Mouse (Mus musculus): ENCODE results near the gene Sirt7. TPM values are rescaled to one million over a fixed set of nuclear protein-coding genes. Genes with fewer than 3 reads are reported as not detected.

Gene Sirt7
- total and polyA plus RNA-seq, 3 experiments = 72.3 to 78.2 TPM; not detected in 1

DNA sequence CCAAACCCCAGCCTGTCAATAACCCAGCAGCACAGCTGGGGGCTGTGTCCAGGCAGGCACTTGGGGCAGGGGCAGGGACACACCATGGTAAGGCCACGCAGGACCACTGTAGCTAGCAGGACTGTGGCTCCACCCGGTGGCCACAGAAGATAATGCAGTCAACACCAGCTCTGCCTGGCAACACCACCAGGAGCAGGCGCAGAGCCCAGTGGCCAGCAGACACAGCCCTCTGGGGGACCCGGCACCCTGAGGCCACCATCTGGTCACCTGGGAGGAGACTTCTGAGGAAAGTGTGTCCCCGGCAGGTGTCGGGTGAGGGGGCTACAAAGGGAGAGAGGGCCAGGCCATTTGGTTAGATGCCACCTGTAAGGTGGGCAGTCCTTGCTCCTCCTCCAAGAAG, 12.3 kb downstream of the Sirt7 start (continued):
- TF ChIP-seq MEF2A (IDR thresholded peaks at IDR 0.05; ENCODE audit: extremely low read depth, insufficient replicate concordance, low read depth, low read length, poor library complexity, severe bottlenecking) (no peak), MAZ (IDR thresholded peaks at IDR 0.05; ENCODE audit: low read depth, low read length) (no peak), ZMIZ1 (IDR thresholded peaks at IDR 0.05; ENCODE audit: low read depth, low read length) (peak; percentile 30; the same call in 1 of the 2 replicates), SIN3A (IDR thresholded peaks at IDR 0.05; ENCODE audit: low read length) (0 out of 2 replicates have a peak, but pooled peaks have one; percentile 38), MYB (IDR thresholded peaks at IDR 0.05; ENCODE audit: low read depth, low read length) (no peak), SMC3 (IDR thresholded peaks at IDR 0.05; ENCODE audit: low read depth, low read length) (peak; percentile 90), MAX (IDR thresholded peaks at IDR 0.05; ENCODE audit: low read length) (no peak)

GRCm38 (mm10) chr11:120610477-120611046, 14.5 kb downstream of the Sirt7 start:
- H3K9ac ChIP-seq (ENCODE audit: control insufficient read depth, low read depth, low read length, poor library complexity, severe bottlenecking) = no peak overlapping the region
- peaks cover 0 to 1% of the 10 kb centered on the region in 2 experiments; a peak in 2 of 4 replicates for H3K36me3 ChIP-seq (ENCODE audit: control insufficient read depth in 1 of 2, insufficient read depth in 2 of 2, low read length in 2 of 2)
- no peak overlapping the region for H3K4me3 ChIP-seq (ENCODE audit: control insufficient read depth in 1 of 2, insufficient read depth in 1 of 2, low read depth in 2 of 2, low read length in 2 of 2)
- H3K4me1 ChIP-seq (ENCODE audit: control insufficient read depth in 1 of 2, insufficient read depth in 2 of 2, low read length in 2 of 2) = no peaks in the 10 kb centered on the region
- no peaks in the 10 kb centered on the region for H3K9me3 ChIP-seq (replicated peaks; ENCODE audit: insufficient read depth, low read length)
- peaks cover 5% of the 10 kb centered on the region; the same call in 1 of the 2 replicates for H3K79me2 ChIP-seq (ENCODE audit: control insufficient read depth, insufficient read depth, low read length, poor library complexity)
- H3K27ac ChIP-seq (ENCODE audit: control insufficient read depth, low read depth, low read length) = no peak overlapping the region
- DNase-seq (ENCODE audit: low read depth, low spot score) = no peak
- TF ChIP-seq TAL1 (IDR thresholded peaks at IDR 0.05; ENCODE audit: low read length) (no peak), KAT2A (conservative IDR thresholded peaks at IDR 0.05; ENCODE audit: low read depth, low read length) (no peak), SMC3 (IDR thresholded peaks at IDR 0.05; ENCODE audit: low read depth, low read length) (no peak), MAX (IDR thresholded peaks at IDR 0.05; ENCODE audit: low read length) (no peak), USF1 (IDR thresholded peaks at IDR 0.05; ENCODE audit: low read depth, low read length) (no peak), ZKSCAN1 (IDR thresholded peaks at IDR 0.05; ENCODE audit: low read depth, low read length) (no peak), MXI1 (IDR thresholded peaks at IDR 0.05; ENCODE audit: low read depth, low read length) (no peak), EP300 (IDR thresholded peaks at IDR 0.05; ENCODE audit: low read depth in 1 of 2, low read length in 2 of 2) (no peak), ZC3H11A (IDR thresholded peaks at IDR 0.05; ENCODE audit: low read depth, low read length) (no peak), BHLHE40 (IDR thresholded peaks at IDR 0.05; ENCODE audit: borderline replicate concordance, low read depth, low read length) (no peak), ZNF384 (IDR thresholded peaks at IDR 0.05; ENCODE audit: low read depth, low read length) (no peak), HCFC1 (IDR thresholded peaks at IDR 0.05; ENCODE audit: low read depth, low read length) (no peak), GABPA (IDR thresholded peaks at IDR 0.05; ENCODE audit: low read depth, low read length) (no peak), RCOR1 (IDR thresholded peaks at IDR 0.05; ENCODE audit: low read depth, low read length) (no peak), GATA1 (IDR thresholded peaks at IDR 0.05; ENCODE audit: low read depth, low read length) (no peak)
- H3K27me3 ChIP-seq (ENCODE audit: control insufficient read depth in 1 of 2, insufficient read depth in 2 of 2, low read length in 2 of 2) = no peaks in the 10 kb centered on the region

Data from MEL (cell line).